ENCODE assay signal across 20 mouse cellular contexts in genomic region chr2:38921374-38921773, GRCm38 (mm10). TPM values are rescaled to one million over a fixed set of nuclear protein-coding genes. Genes with fewer than 3 reads are reported as not detected.
DNase-seq lines count a peak whose midpoint lies in the region; ATAC-seq and TF ChIP-seq lines count a peak whose summit lies in the region.
"Had no signal": no experiment of that assay in that cellular context is flagged by ENCODE, and none has a peak within 500 bp of the region (broad histone marks: within the 10 kb centered on the region; RNA-seq: fewer than 3 reads in every experiment).

No protein-coding gene starts in this region.

- H3K9ac ChIP-seq in intestine, postnatal 0 days (ENCODE audit: low read depth, low read length) = no peak overlapping the region
- H3K9ac ChIP-seq in intestine, embryonic 15.5 days = no peak overlapping the region
- no peak overlapping the region for H3K9ac ChIP-seq in midbrain, embryonic 11.5 days (ENCODE audit: low read length)
- no peak overlapping the region for H3K9ac ChIP-seq in midbrain, embryonic 16.5 days (ENCODE audit: low read depth, low read length)
- H3K9ac ChIP-seq in liver, embryonic 11.5 days (ENCODE audit: low read depth, low read length) = no peak overlapping the region
- H3K9ac ChIP-seq: embryonic facial prominence, embryonic 12.5 days; forebrain, embryonic 15.5 days; heart, embryonic 13.5 days; hindbrain, embryonic 13.5 days had no signal

- no peaks in the 10 kb centered on the region for H3K36me3 ChIP-seq in intestine, postnatal 0 days (ENCODE audit: control insufficient read depth, insufficient read depth)
- H3K36me3 ChIP-seq in intestine, embryonic 15.5 days = no peaks in the 10 kb centered on the region
- no peaks in the 10 kb centered on the region for H3K36me3 ChIP-seq in midbrain, embryonic 11.5 days (ENCODE audit: control insufficient read depth, insufficient read depth, low read length)
- H3K36me3 ChIP-seq in midbrain, embryonic 16.5 days (ENCODE audit: control insufficient read depth, insufficient read depth, low read length) = no peaks in the 10 kb centered on the region
- no peaks in the 10 kb centered on the region for H3K36me3 ChIP-seq in liver, embryonic 11.5 days (ENCODE audit: control insufficient read depth, insufficient read depth, low read length)
- H3K36me3 ChIP-seq: forebrain, embryonic 15.5 days; heart, embryonic 13.5 days; hindbrain, embryonic 13.5 days had no signal

- WGBS in intestine, postnatal 0 days = 41% methylated on average over 1 of the region's 1 CpGs
- WGBS in intestine, embryonic 15.5 days = 37% methylated on average over 1 of the region's 1 CpGs
- 19% methylated on average over 1 of the region's 1 CpGs for WGBS in midbrain, embryonic 11.5 days
- WGBS in midbrain, embryonic 16.5 days = 14% methylated on average over 1 of the region's 1 CpGs
- 57% methylated on average over 1 of the region's 1 CpGs for WGBS in liver, embryonic 11.5 days

- 0 out of 2 replicates have a peak, but pooled peaks have one; percentile 1 for TF ChIP-seq CTCF in intestine, postnatal 0 days (IDR thresholded peaks at IDR 0.05; ENCODE audit: low read depth)

- ATAC-seq in intestine, postnatal 0 days = no peak
- ATAC-seq in intestine, embryonic 15.5 days = no peak
- ATAC-seq in midbrain, embryonic 11.5 days (ENCODE audit: low FRiP score) = no peak
- ATAC-seq in midbrain, embryonic 16.5 days = no peak
- ATAC-seq in liver, embryonic 11.5 days (replicated peaks; ENCODE audit: low FRiP score) = no peak
- ATAC-seq: activated CD4-positive, CD25-positive, alpha-beta regulatory T cell, adult 4 months; forebrain, embryonic 15.5 days; hindbrain, postnatal 0 days; Patski had no signal

- H3K4me3 ChIP-seq in intestine, postnatal 0 days (ENCODE audit: low read depth, low read length) = no peak overlapping the region
- H3K4me3 ChIP-seq in intestine, embryonic 15.5 days (replicated peaks) = no peak overlapping the region
- H3K4me3 ChIP-seq in midbrain, embryonic 11.5 days (ENCODE audit: low read depth, low read length) = no peak overlapping the region
- no peak overlapping the region for H3K4me3 ChIP-seq in midbrain, embryonic 16.5 days (ENCODE audit: low read depth, low read length)
- H3K4me3 ChIP-seq in liver, embryonic 11.5 days (ENCODE audit: low read depth, low read length) = no peak overlapping the region
- H3K4me3 ChIP-seq: embryonic facial prominence, embryonic 12.5 days; forebrain, embryonic 15.5 days; heart, embryonic 13.5 days; hindbrain, embryonic 13.5 days had no signal

- peak; percentile 31 for DNase-seq in midbrain, embryonic 11.5 days (ENCODE audit: low spot score, missing footprints)
- peak; percentile 52 for DNase-seq in A20 (ENCODE audit: low read depth, low spot score)
- no peak for DNase-seq in liver, embryonic 11.5 days (ENCODE audit: low spot score)
- DNase-seq: adrenal gland, postnatal 14 days; cerebellum, adult 11-12 months; cerebellum, adult 9-10 months; cerebellum, postnatal 25 days; gastrocnemius, postnatal 10 days; heart, postnatal 36 days had no signal

- H3K27ac ChIP-seq in intestine, postnatal 0 days (ENCODE audit: low read depth, low read length) = no peak overlapping the region
- no peak overlapping the region for H3K27ac ChIP-seq in intestine, embryonic 15.5 days
- no peak overlapping the region for H3K27ac ChIP-seq in midbrain, embryonic 11.5 days (ENCODE audit: low read depth, low read length)
- no peak overlapping the region for H3K27ac ChIP-seq in midbrain, embryonic 16.5 days (ENCODE audit: low read length)
- no peak overlapping the region for H3K27ac ChIP-seq in liver, embryonic 11.5 days (ENCODE audit: low read depth, low read length)
- H3K27ac ChIP-seq: embryonic facial prominence, embryonic 12.5 days; forebrain, embryonic 15.5 days; heart, embryonic 13.5 days; hindbrain, embryonic 13.5 days; hindbrain, postnatal 0 days had no signal

- H3K9me3 ChIP-seq in intestine, postnatal 0 days (ENCODE audit: control insufficient read depth) = no peaks in the 10 kb centered on the region
- no peaks in the 10 kb centered on the region for H3K9me3 ChIP-seq in intestine, embryonic 15.5 days
- no peaks in the 10 kb centered on the region for H3K9me3 ChIP-seq in midbrain, embryonic 11.5 days (ENCODE audit: control insufficient read depth, low read length)
- no peaks in the 10 kb centered on the region for H3K9me3 ChIP-seq in midbrain, embryonic 16.5 days (replicated peaks; ENCODE audit: control insufficient read depth, low read length, poor library complexity, severe bottlenecking)
- no peaks in the 10 kb centered on the region for H3K9me3 ChIP-seq in liver, embryonic 11.5 days (ENCODE audit: control insufficient read depth, low read length)
- H3K9me3 ChIP-seq: embryonic facial prominence, embryonic 12.5 days; forebrain, embryonic 15.5 days; heart, embryonic 13.5 days; hindbrain, embryonic 13.5 days had no signal

- H3K4me1 ChIP-seq in intestine, postnatal 0 days (replicated peaks; ENCODE audit: control insufficient read depth, insufficient read depth, low read length) = no peaks in the 10 kb centered on the region
- no peaks in the 10 kb centered on the region for H3K4me1 ChIP-seq in intestine, embryonic 15.5 days (replicated peaks)
- peaks cover 7% of the 10 kb centered on the region; the same call in 1 of the 2 replicates for H3K4me1 ChIP-seq in midbrain, embryonic 11.5 days (ENCODE audit: control insufficient read depth, insufficient read depth, low read length)
- H3K4me1 ChIP-seq in midbrain, embryonic 16.5 days (ENCODE audit: control insufficient read depth, insufficient read depth, low read length) = peaks cover 12% of the 10 kb centered on the region
- H3K4me1 ChIP-seq in liver, embryonic 11.5 days (replicated peaks; ENCODE audit: control insufficient read depth, insufficient read depth, low read length) = peaks cover 6% of the 10 kb centered on the region; the same call in 1 of the 2 replicates

- no peaks in the 10 kb centered on the region for H3K27me3 ChIP-seq in intestine, postnatal 0 days (replicated peaks; ENCODE audit: control insufficient read depth, insufficient read depth, low read length)
- H3K27me3 ChIP-seq in intestine, embryonic 15.5 days (replicated peaks) = no peaks in the 10 kb centered on the region
- peaks cover 5% of the 10 kb centered on the region; the same call in 1 of the 2 replicates for H3K27me3 ChIP-seq in midbrain, embryonic 11.5 days (ENCODE audit: control insufficient read depth, insufficient read depth, low read length)
- H3K27me3 ChIP-seq in midbrain, embryonic 16.5 days (ENCODE audit: control insufficient read depth, insufficient read depth, low read depth, low read length) = peaks cover 2% of the 10 kb centered on the region
- H3K27me3 ChIP-seq in liver, embryonic 11.5 days (replicated peaks; ENCODE audit: control insufficient read depth, insufficient read depth, low read length) = peaks cover 7% of the 10 kb centered on the region
- H3K27me3 ChIP-seq: embryonic facial prominence, embryonic 12.5 days; hindbrain, embryonic 13.5 days; Patski had no signal

- H3K4me2 ChIP-seq in intestine, postnatal 0 days (replicated peaks; ENCODE audit: low read depth) = no peak overlapping the region
- no peak overlapping the region for H3K4me2 ChIP-seq in intestine, embryonic 15.5 days (replicated peaks)
- H3K4me2 ChIP-seq in midbrain, embryonic 11.5 days = no peak overlapping the region
- no peak overlapping the region for H3K4me2 ChIP-seq in midbrain, embryonic 16.5 days (ENCODE audit: low read length)
- H3K4me2 ChIP-seq in liver, embryonic 11.5 days = no peak overlapping the region
- H3K4me2 ChIP-seq: embryonic facial prominence, embryonic 12.5 days; forebrain, embryonic 15.5 days; heart, embryonic 13.5 days; hindbrain, embryonic 13.5 days had no signal

RNA-seq across cellular contexts. Expression of gene Nr6a1, which starts 6.1 kb away (rescaled TPM):
- 1.6 and 1.7 TPM in 2 replicates for polyA plus RNA-seq in intestine, postnatal 0 days (2015; fragmentation: Nextera tagmentation; extraction: Ambion mirVana)
- 1.7 and 1.9 TPM in 2 replicates for polyA plus RNA-seq in intestine, embryonic 15.5 days (2015; fragmentation: Nextera tagmentation; extraction: Ambion mirVana)
- polyA plus RNA-seq in midbrain, embryonic 11.5 days (2014; fragmentation: Nextera tagmentation; extraction: Ambion mirVana) = 4.4 and 5.2 TPM in 2 replicates
- 0.84 and 1.4 TPM in 2 replicates for polyA plus RNA-seq in midbrain, embryonic 16.5 days (2015; fragmentation: Nextera tagmentation; extraction: Ambion mirVana)
- polyA plus RNA-seq in liver, embryonic 11.5 days (2014; fragmentation: Nextera tagmentation; extraction: Ambion mirVana) = 3.3 and 5.1 TPM in 2 replicates

RNA-seq across cellular contexts. Expression of gene Olfml2a, which starts 10.4 kb away (rescaled TPM):
- 1.2 and 1.5 TPM in 2 replicates for polyA plus RNA-seq in intestine, postnatal 0 days (2015; fragmentation: Nextera tagmentation; extraction: Ambion mirVana)
- polyA plus RNA-seq in intestine, embryonic 15.5 days (2015; fragmentation: Nextera tagmentation; extraction: Ambion mirVana) = 2.3 and 2.5 TPM in 2 replicates
- polyA plus RNA-seq in midbrain, embryonic 11.5 days (2014; fragmentation: Nextera tagmentation; extraction: Ambion mirVana) = 1.9 and 2.2 TPM in 2 replicates
- polyA plus RNA-seq in midbrain, embryonic 16.5 days (2015; fragmentation: Nextera tagmentation; extraction: Ambion mirVana) = 3.2 and 3.5 TPM in 2 replicates
- 0.38 and 0.75 TPM in 2 replicates for polyA plus RNA-seq in liver, embryonic 11.5 days (2014; fragmentation: Nextera tagmentation; extraction: Ambion mirVana)
- polyA plus RNA-seq: C2C12 had no signal
